Mouse (Mus musculus) testis, adult 2 months (tissue): ENCODE data around the gene Ubl5.

Source experiments
- CTCF ChIP-seq: fragments of 200-500 bp; IDR thresholded peaks from 2 replicates; pipeline ENCODE4 v1.5.1; 2012; ENCODE audit warnings: low read depth, mild to moderate bottlenecking, inconsistent platforms, low read length, moderate library complexity; ENCODE audit not compliant: control insufficient read depth, insufficient read depth, insufficient replicate concordance
- POLR2A ChIP-seq: fragments of 200-500 bp; IDR thresholded peaks from 2 replicates; pipeline ENCODE4 v1.6.1; 2012; ENCODE audit warnings: low read depth, mild to moderate bottlenecking, inconsistent platforms, low read length, moderate library complexity; ENCODE audit not compliant: control insufficient read depth

GRCm38 (mm10) chr9:20664982-20665637 lies 22.4 kb downstream of the Ubl5 start:
- TF ChIP-seq CTCF (no peak), POLR2A (no peak)
